Mouse (Mus musculus) cortical plate, adult 2 months (tissue): ENCODE data around the gene Pum3.

ENCODE experiments used
- CTCF ChIP-seq: fragments of 200-500 bp; IDR thresholded peaks from 2 replicates; pipeline ENCODE4 v1.5.1; 2011; ENCODE audit warnings: mild to moderate bottlenecking, control low read depth, low read length; ENCODE audit not compliant: insufficient read depth; ENCODE audit errors: extremely low read depth
- POLR2A ChIP-seq: fragments of 200-500 bp; IDR thresholded peaks from 2 replicates; pipeline ENCODE4 v1.6.1; 2011; ENCODE audit warnings: mild to moderate bottlenecking, low read length, control low read depth; ENCODE audit not compliant: insufficient read depth; ENCODE audit errors: extremely low read depth

DNA sequence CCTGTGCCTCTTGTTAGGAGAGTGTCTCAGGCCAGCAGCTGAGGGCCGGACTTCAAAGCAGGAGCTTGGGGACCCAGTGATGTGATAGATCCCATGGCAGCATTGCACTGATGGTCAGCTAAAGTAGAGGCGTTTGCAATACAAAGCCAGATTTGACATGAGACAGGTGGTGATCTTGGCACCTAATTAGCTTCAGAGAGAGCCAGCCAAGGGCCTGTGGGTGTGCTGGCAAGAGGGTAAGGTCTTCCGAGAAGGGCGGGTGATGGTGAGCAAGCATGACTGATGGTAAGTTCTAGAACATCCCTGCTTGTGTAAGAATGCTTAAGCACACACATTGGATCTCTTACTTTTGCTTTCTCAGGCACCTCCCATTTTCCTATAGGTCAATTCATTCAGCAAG, 37.1 kb upstream of the Pum3 start:
- TF ChIP-seq POLR2A, result no peak
- TF ChIP-seq CTCF, result no peak
